Mouse (Mus musculus): ENCODE results near the gene Nrxn1. TPM values are rescaled to one million over a fixed set of nuclear protein-coding genes. Genes with fewer than 3 reads are reported as not detected.
A peak's percentile ranks its signal among the peaks of the same experiment; 100 is the strongest.

Gene Nrxn1
- total and polyA plus RNA-seq, 2 experiments from 2014 or later = 242 to 376 TPM

DNA sequence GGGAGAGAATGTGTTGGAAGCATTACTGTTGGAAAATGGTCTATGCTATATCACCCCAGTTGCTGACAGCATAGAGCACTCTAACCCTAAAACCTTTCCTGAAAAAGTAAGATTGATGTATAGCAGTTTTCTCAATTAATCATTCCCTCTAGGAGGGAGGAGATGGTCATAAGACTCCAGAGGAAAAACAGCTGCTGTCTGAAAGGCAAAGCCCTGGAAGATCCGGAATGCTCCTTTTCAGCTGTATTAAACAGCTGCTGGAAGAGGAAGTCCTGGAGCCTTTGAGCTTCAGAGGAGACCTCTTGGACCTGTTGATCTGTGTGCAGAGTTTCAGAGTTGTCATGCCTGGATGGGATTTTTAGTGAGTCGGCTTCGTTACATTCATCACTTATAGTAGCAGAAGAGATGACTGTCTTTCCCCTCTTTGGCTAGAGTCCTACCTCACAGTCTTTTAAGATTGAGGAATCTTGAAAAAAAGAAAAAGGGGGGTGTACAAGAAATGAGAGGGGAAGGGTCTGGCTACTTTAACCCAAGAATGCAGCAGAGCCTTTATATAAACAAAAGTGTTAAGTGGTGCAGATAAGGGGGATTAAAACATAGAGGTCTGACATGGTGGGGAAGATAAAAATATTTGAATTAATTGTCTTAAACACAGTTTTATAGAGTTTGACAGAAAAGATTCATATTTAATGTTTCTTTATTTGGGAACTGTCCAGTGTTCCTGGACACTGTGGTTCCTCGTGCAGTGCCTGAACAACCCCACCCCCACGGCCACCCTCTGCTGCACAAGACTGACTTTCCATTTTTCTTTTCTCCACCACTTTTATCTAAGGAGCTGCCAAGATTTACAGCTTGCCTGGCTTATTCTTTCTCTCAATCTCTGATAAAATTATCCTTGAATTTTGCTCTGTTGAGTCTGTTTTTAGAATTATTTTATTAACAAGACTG lies 710.1 kb downstream of the Nrxn1 start:
- ATAC-seq (no peak), DNase-seq (no peak)
- Histone ChIP-seq H3K36me3 (ENCODE audit: insufficient read depth) (no peaks in the 10 kb centered on the region), H3K9me3 (ENCODE audit: low read length) (no peaks in the 10 kb centered on the region), H3K9ac (no peak overlapping the region), H3K27me3 (ENCODE audit: insufficient read depth, low read length) (no peaks in the 10 kb centered on the region), H3K4me2 (ENCODE audit: low read depth) (no peak overlapping the region), H3K27ac (ENCODE audit: low read depth, low read length) (no peak overlapping the region), H3K4me1 (ENCODE audit: insufficient read depth) (no peaks in the 10 kb centered on the region; the same call in 1 of the 2 replicates), H3K4me3 (ENCODE audit: low read depth, low read length) (no peak overlapping the region)
- no peak for TF ChIP-seq CTCF (IDR thresholded peaks at IDR 0.05; ENCODE audit: low read depth)
- WGBS = 67% methylated on average over 5 of the region's 5 CpGs

DNA sequence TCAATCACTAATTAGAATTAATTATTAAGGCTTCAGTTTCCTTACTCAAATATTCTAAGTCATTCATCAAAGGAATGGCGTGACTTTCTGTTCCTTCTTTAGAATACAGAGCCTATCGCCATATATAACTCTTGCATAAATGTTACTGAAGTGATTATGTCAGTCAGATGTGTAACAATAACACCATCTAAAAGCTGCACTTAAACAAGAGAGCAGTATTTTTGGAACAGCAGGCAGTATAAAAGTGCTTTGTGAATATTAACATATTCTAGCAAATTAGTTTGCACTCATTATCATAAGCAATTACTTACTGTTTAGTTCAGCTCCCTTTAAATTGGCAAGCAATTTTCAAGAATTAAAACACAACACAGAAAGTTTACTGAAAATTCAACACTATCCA lies 716.3 kb downstream of the Nrxn1 start:
- Histone ChIP-seq H3K9me3 (ENCODE audit: low read length) (no peaks in the 10 kb centered on the region), H3K4me1 (ENCODE audit: insufficient read depth) (no peaks in the 10 kb centered on the region; the same call in 1 of the 2 replicates), H3K4me2 (ENCODE audit: low read depth) (no peak overlapping the region), H3K27me3 (ENCODE audit: insufficient read depth, low read length) (no peaks in the 10 kb centered on the region), H3K36me3 (ENCODE audit: insufficient read depth) (no peaks in the 10 kb centered on the region), H3K9ac (no peak overlapping the region), H3K4me3 (ENCODE audit: low read depth, low read length) (no peak overlapping the region), H3K27ac (ENCODE audit: low read depth, low read length) (no peak overlapping the region)
- DNase-seq (no peak), ATAC-seq (0 out of 2 replicates have a peak, but pooled peaks have one; percentile 38)
- WGBS = 33% methylated on average over 2 of the region's 2 CpGs
- TF ChIP-seq CTCF (IDR thresholded peaks at IDR 0.05; ENCODE audit: low read depth) = no peak

DNA sequence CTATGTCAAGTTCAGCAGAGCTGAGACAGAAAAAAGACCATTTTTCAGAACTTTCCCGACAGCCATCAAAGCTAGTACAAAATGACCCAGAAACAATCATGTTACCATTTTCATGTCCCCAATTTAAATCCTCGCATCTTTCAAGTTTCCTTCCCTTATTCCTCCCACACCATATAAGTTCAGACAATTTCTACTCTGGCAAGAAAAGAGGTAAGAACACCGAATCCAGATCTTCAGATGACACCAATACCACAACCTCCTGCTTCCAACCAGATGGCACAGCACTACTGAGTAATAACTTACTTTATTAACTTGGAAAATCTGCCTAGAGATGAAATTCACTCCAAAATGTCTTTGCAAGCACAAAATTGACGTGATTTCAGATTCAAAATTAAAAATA lies 730.7 kb downstream of the Nrxn1 start:
- Histone ChIP-seq H3K9me3 (ENCODE audit: low read length) (no peaks in the 10 kb centered on the region), H3K4me1 (ENCODE audit: insufficient read depth) (no peaks in the 10 kb centered on the region), H3K9ac (no peak overlapping the region), H3K27ac (ENCODE audit: low read depth, low read length) (no peak overlapping the region), H3K27me3 (ENCODE audit: insufficient read depth, low read length) (no peaks in the 10 kb centered on the region), H3K36me3 (ENCODE audit: insufficient read depth) (no peaks in the 10 kb centered on the region), H3K4me3 (ENCODE audit: low read depth, low read length) (no peak overlapping the region), H3K4me2 (ENCODE audit: low read depth) (no peak overlapping the region)
- 79% methylated on average over 4 of the region's 4 CpGs for WGBS
- no peak for DNase-seq
- TF ChIP-seq CTCF (IDR thresholded peaks at IDR 0.05; ENCODE audit: low read depth) = no peak
- ATAC-seq = no peak

DNA sequence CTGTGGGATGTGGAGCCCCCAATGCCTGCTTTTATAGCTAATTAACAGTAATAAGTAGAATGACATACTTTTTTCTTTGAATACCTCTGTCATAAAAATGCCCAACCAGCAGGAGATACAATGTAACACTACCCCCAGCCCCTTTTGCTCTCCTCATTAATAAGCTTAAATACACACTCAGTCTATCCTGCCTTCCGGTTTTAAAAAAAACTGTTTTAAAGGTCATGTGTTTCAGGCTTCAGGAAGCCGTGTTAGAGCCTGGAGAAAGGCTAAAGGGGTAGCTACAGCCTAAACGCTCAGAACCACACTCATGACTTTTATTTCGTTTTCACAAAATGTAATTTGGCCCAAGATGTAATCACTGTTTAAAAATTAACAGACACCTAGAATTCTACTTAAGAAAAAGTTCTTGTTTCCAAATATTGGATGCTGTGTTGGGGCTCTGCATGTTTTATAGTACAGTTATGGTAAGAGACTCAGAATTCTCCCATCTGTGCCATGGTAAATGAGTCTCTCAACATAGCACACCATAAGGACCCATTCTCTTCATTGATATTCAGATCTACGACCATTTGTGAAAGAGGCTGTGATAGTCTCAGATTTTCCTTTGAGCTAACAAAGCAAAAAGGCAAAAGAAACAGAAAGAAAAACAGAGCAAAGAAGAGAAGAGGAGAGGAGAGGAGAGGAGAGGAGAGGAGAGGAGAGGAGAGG lies 743.3 kb downstream of the Nrxn1 start:
- no peak overlapping the region for H3K9ac ChIP-seq
- peaks cover 10% of the 10 kb centered on the region; the same call in 1 of the 2 replicates for H3K4me1 ChIP-seq (ENCODE audit: insufficient read depth)
- H3K9me3 ChIP-seq (ENCODE audit: low read length) = no peaks in the 10 kb centered on the region
- no peaks in the 10 kb centered on the region for H3K27me3 ChIP-seq (ENCODE audit: insufficient read depth, low read length)
- no peak overlapping the region for H3K4me3 ChIP-seq (ENCODE audit: low read depth, low read length)
- no peaks in the 10 kb centered on the region for H3K36me3 ChIP-seq (ENCODE audit: insufficient read depth)
- H3K4me2 ChIP-seq (ENCODE audit: low read depth) = no peak overlapping the region
- H3K27ac ChIP-seq (ENCODE audit: low read depth, low read length) = no peak overlapping the region
- peak; percentile 29 for DNase-seq
- TF ChIP-seq CTCF (IDR thresholded peaks at IDR 0.05; ENCODE audit: low read depth) = no peak
- ATAC-seq = peak; percentile 81
- WGBS = 25% methylated on average over 5 of the region's 5 CpGs

DNA sequence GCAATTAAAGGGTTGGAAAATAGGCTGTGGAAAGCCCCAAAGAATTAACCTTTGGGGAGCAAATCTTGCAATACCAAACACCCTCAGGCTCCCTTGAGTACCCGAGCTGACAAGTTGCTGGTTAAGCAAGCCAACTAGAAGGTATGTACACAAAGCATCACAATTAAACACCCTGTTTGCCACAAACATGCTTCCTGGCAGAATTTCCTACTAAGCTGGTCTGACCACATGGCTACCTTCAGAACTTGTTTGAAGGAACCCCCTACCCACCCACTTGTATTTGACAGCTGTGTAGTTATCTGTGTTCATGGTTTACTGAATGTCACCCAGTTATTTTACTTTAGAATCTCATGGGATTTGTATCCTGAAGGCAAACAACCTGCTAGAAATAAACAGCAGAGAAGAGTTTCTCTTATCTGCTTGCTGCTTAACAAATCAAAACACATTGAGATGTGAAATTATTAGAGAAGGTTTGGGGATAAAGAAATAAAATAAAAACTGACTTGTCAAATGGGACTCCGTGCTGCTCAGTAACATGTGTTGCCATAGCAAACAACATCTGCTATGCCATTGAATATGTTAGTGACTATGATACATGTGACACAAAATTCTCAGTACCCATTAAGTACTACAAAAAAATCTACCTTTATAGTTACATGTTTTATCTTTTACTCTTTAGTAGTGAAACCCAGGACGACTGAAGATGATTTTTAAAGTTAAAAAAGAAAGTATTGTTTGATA lies 746.0 kb downstream of the Nrxn1 start:
- Histone ChIP-seq H3K27ac (ENCODE audit: low read depth, low read length) (no peak overlapping the region), H3K36me3 (ENCODE audit: insufficient read depth) (no peaks in the 10 kb centered on the region), H3K27me3 (ENCODE audit: insufficient read depth, low read length) (no peaks in the 10 kb centered on the region), H3K4me3 (ENCODE audit: low read depth, low read length) (no peak overlapping the region), H3K4me1 (ENCODE audit: insufficient read depth) (peaks cover 10% of the 10 kb centered on the region; the same call in 1 of the 2 replicates), H3K9ac (no peak overlapping the region), H3K4me2 (ENCODE audit: low read depth) (no peak overlapping the region), H3K9me3 (ENCODE audit: low read length) (no peaks in the 10 kb centered on the region)
- ATAC-seq (peak; percentile 55; the same call in 1 of the 2 replicates), DNase-seq (peak; percentile 23)
- 45% methylated on average over 3 of the region's 3 CpGs for WGBS
- no peak for TF ChIP-seq CTCF (IDR thresholded peaks at IDR 0.05; ENCODE audit: low read depth)

DNA sequence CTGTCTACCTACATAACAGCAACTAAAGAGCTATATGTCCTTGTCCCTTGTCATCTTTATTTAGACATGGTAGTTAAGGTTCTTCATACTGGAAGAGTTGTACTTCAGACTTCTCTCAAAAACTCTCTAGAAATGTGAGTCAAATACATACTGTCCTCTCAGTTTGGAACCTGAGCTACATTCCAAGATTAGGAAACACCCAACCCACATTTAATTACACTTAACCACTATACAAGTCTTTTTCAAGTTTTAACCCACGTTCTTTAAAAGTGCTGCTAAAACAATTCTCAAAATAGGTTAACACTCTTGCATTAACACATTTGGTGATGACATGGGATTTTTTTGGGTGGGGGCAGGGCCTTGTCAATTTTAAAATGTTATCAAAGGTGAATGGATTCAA lies 759.4 kb downstream of the Nrxn1 start:
- Histone ChIP-seq H3K9me3 (ENCODE audit: low read length) (no peaks in the 10 kb centered on the region), H3K9ac (no peak overlapping the region), H3K4me3 (ENCODE audit: low read depth, low read length) (no peak overlapping the region), H3K27me3 (ENCODE audit: insufficient read depth, low read length) (no peaks in the 10 kb centered on the region), H3K4me1 (ENCODE audit: insufficient read depth) (no peaks in the 10 kb centered on the region), H3K27ac (ENCODE audit: low read depth, low read length) (no peak overlapping the region), H3K4me2 (ENCODE audit: low read depth) (no peak overlapping the region), H3K36me3 (ENCODE audit: insufficient read depth) (no peaks in the 10 kb centered on the region)
- DNase-seq (no peak), ATAC-seq (no peak)
- WGBS = 73% methylated on average over 1 of the region's 1 CpGs
- TF ChIP-seq CTCF (IDR thresholded peaks at IDR 0.05; ENCODE audit: low read depth) = no peak
